Mouse (Mus musculus) myocyte (in vitro differentiated cells): ENCODE measurements around the gene Wipf2. TPM values are rescaled to one million over a fixed set of nuclear protein-coding genes. Genes with fewer than 3 reads are reported as not detected.

Source experiments
- H3K27me3 ChIP-seq: one replicate; pipeline ENCODE4 v1.6.1; 2011; ENCODE audit not compliant: control insufficient read depth, insufficient read depth, insufficient read length
- H3K36me3 ChIP-seq: one replicate; pipeline ENCODE4 v1.6.1; 2011; ENCODE audit not compliant: control insufficient read depth, insufficient read depth
- H3K4me2 ChIP-seq: one replicate; pipeline ENCODE4 v1.6.1; 2011; ENCODE audit warnings: low read depth, control low read depth
- H3K4me3 ChIP-seq: one replicate; pipeline ENCODE4 v1.5.1; 2011; ENCODE audit warnings: mild to moderate bottlenecking, control low read depth, moderate library complexity
- H3K79me2 ChIP-seq: one replicate; pipeline ENCODE4 v1.6.1; 2011; ENCODE audit not compliant: control insufficient read depth, insufficient read depth
- H3ac ChIP-seq: one replicate; pipeline ENCODE4 v1.6.1; 2011; ENCODE audit not compliant: control insufficient read depth, insufficient read length
- CEBPB ChIP-seq: IDR thresholded peaks from 2 replicates; pipeline ENCODE4 v1.6.1; 2011; ENCODE audit warnings: mild to moderate bottlenecking, moderate library complexity; ENCODE audit not compliant: poor library complexity, insufficient read depth, severe bottlenecking
- E2F4 ChIP-seq: IDR thresholded peaks from one replicate; pipeline ENCODE4 v1.6.1; 2011; ENCODE audit warnings: mild to moderate bottlenecking, control low read depth, moderate library complexity; ENCODE audit not compliant: insufficient read depth
- MAX ChIP-seq: IDR thresholded peaks from one replicate; pipeline ENCODE4 v1.6.1; 2011; ENCODE audit warnings: low read depth, mild to moderate bottlenecking, control low read depth
- MYOD1 ChIP-seq, 3 experiments: IDR thresholded peaks; one replicate each; pipeline ENCODE4 v1.6.1; 2011; ENCODE audit warnings: control low read depth in 2 of 3, low read depth in 2 of 3, mild to moderate bottlenecking in 2 of 3, moderate library complexity in 1 of 3; ENCODE audit not compliant: insufficient read length in 2 of 3, control insufficient read depth in 1 of 3
- MYOG ChIP-seq, 3 experiments: IDR thresholded peaks; one replicate each; pipeline ENCODE4 v1.6.1; 2011; ENCODE audit warnings: control low read depth in 2 of 3, low read depth in 2 of 3, mild to moderate bottlenecking in 2 of 3; ENCODE audit not compliant: insufficient read length in 2 of 3, control insufficient read depth in 1 of 3, insufficient read depth in 1 of 3
- POLR2A ChIP-seq: IDR thresholded peaks from one replicate; pipeline ENCODE4 v1.6.1; 2011; ENCODE audit warnings: low read depth, mild to moderate bottlenecking, control low read depth, moderate library complexity; ENCODE audit not compliant: insufficient read length
- POLR2AphosphoS2 ChIP-seq: IDR thresholded peaks from one replicate; pipeline ENCODE4 v1.6.1; 2011; ENCODE audit warnings: low read depth, control low read depth; ENCODE audit not compliant: insufficient read length
- REST ChIP-seq: IDR thresholded peaks from one replicate; pipeline ENCODE4 v1.6.1; 2011; ENCODE audit warnings: mild to moderate bottlenecking, control low read depth, moderate library complexity; ENCODE audit not compliant: insufficient read depth, insufficient read length
- SRF ChIP-seq: IDR thresholded peaks from one replicate; pipeline ENCODE4 v1.6.1; 2011; ENCODE audit warnings: low read depth; ENCODE audit not compliant: control insufficient read depth, insufficient read length
- TCF12 ChIP-seq: IDR thresholded peaks from one replicate; pipeline ENCODE4 v1.6.1; 2011; ENCODE audit warnings: mild to moderate bottlenecking, control low read depth; ENCODE audit not compliant: poor library complexity, insufficient read depth, severe bottlenecking
- TCF3 ChIP-seq: IDR thresholded peaks from one replicate; pipeline ENCODE4 v1.6.1; 2011; ENCODE audit warnings: low read depth, control low read depth; ENCODE audit not compliant: insufficient read length
- USF1 ChIP-seq: IDR thresholded peaks from one replicate; pipeline ENCODE4 v1.6.1; 2011; ENCODE audit warnings: low read depth, mild to moderate bottlenecking, control low read depth, moderate library complexity
- polyA plus RNA-seq: library from polyadenylated mRNA; unstranded; fragments of >200 nt; fragmentation: generic; extraction: Trizol; gene quantifications from one replicate; pipeline ENCODE4 v1.2.1, GENCODE M21; 2012; ENCODE audit warnings: missing spikeins

Gene Wipf2
- polyA plus RNA-seq, 1 experiment: 5.3 TPM

GRCm38 (mm10) chr11:98870791-98871190 lies 7.4 kb downstream of the Wipf2 start:
- Histone ChIP-seq H3ac (no peak overlapping the region), H3K4me3 (no peak overlapping the region), H3K27me3 (no peaks in the 10 kb centered on the region), H3K79me2 (peaks cover 40% of the 10 kb centered on the region), H3K4me2 (no peak overlapping the region), H3K36me3 (peaks cover 7% of the 10 kb centered on the region)
- TF ChIP-seq MYOG (IDR thresholded peaks at IDR 0.05; ENCODE audit: control insufficient read depth in 1 of 3, insufficient read depth in 1 of 3, insufficient read length in 2 of 3, low read depth in 2 of 3): no peak
- no peak for TF ChIP-seq TCF12
- TF ChIP-seq TCF3: no peak
- no peak for TF ChIP-seq E2F4
- no peak for TF ChIP-seq CEBPB
- no peak for TF ChIP-seq POLR2A
- no peak for TF ChIP-seq SRF
- no peak for TF ChIP-seq MAX
- TF ChIP-seq USF1: no peak
- TF ChIP-seq POLR2AphosphoS2: no peak

- H3K79me2 ChIP-seq: peaks cover 34% of the 10 kb centered on the region
- H3ac ChIP-seq: no peak overlapping the region
- H3K36me3 ChIP-seq: peaks cover 7% of the 10 kb centered on the region
- no peak overlapping the region for H3K4me2 ChIP-seq
- no peak overlapping the region for H3K4me3 ChIP-seq
- TF ChIP-seq TCF12: no peak
- TF ChIP-seq TCF3: no peak
- H3K27me3 ChIP-seq: no peaks in the 10 kb centered on the region
Observed at GRCm38 (mm10) chr11:98871416-98871815, 8.0 kb downstream of the Wipf2 start.

GRCm38 (mm10) chr11:98872040-98872439 lies 8.6 kb downstream of the Wipf2 start:
- Histone ChIP-seq H3ac (no peak overlapping the region), H3K4me3 (no peak overlapping the region), H3K4me2 (no peak overlapping the region), H3K27me3 (no peaks in the 10 kb centered on the region), H3K36me3 (peaks cover 7% of the 10 kb centered on the region), H3K79me2 (peaks cover 41% of the 10 kb centered on the region)
- TF ChIP-seq POLR2AphosphoS2: no peak
- TF ChIP-seq USF1: no peak
- TF ChIP-seq TCF3: no peak
- TF ChIP-seq POLR2A: no peak
- no peak for TF ChIP-seq REST
- TF ChIP-seq MYOD1 (IDR thresholded peaks at IDR 0.05; ENCODE audit: control insufficient read depth in 1 of 3, insufficient read length in 2 of 3, low read depth in 2 of 3): no peak
- no peak for TF ChIP-seq MYOG (IDR thresholded peaks at IDR 0.05; ENCODE audit: control insufficient read depth in 1 of 3, insufficient read depth in 1 of 3, insufficient read length in 2 of 3, low read depth in 2 of 3)
- no peak for TF ChIP-seq MAX
- TF ChIP-seq SRF: no peak
- no peak for TF ChIP-seq E2F4
- TF ChIP-seq CEBPB: no peak
- no peak for TF ChIP-seq TCF12

- Histone ChIP-seq H3K79me2 (peaks cover 44% of the 10 kb centered on the region), H3K27me3 (no peaks in the 10 kb centered on the region), H3K4me3 (no peak overlapping the region), H3K36me3 (no peaks in the 10 kb centered on the region), H3ac (no peak overlapping the region), H3K4me2 (peak overlapping the region; percentile 8)
- TF ChIP-seq POLR2A: no peak
Observed at GRCm38 (mm10) chr11:98873900-98874299, 10.5 kb downstream of the Wipf2 start.

- Histone ChIP-seq H3K4me3 (no peak overlapping the region), H3K79me2 (peaks cover 43% of the 10 kb centered on the region), H3ac (no peak overlapping the region), H3K4me2 (no peak overlapping the region), H3K27me3 (no peaks in the 10 kb centered on the region), H3K36me3 (no peaks in the 10 kb centered on the region)
- TF ChIP-seq POLR2AphosphoS2 (no peak), USF1 (no peak), MYOD1 (IDR thresholded peaks at IDR 0.05; ENCODE audit: control insufficient read depth in 1 of 3, insufficient read length in 2 of 3, low read depth in 2 of 3) (no peak), CEBPB (no peak)
Observed at GRCm38 (mm10) chr11:98877001-98877400, 13.6 kb downstream of the Wipf2 start.

- peaks cover 5% of the 10 kb centered on the region for H3K79me2 ChIP-seq
- TF ChIP-seq MYOG (IDR thresholded peaks at IDR 0.05; ENCODE audit: control insufficient read depth in 1 of 3, insufficient read depth in 1 of 3, insufficient read length in 2 of 3, low read depth in 2 of 3): no peak
- TF ChIP-seq REST: no peak
- no peak for TF ChIP-seq MAX
- no peak for TF ChIP-seq CEBPB
- peaks cover 32% of the 10 kb centered on the region for H3K36me3 ChIP-seq
- no peaks in the 10 kb centered on the region for H3K27me3 ChIP-seq
- no peak overlapping the region for H3K4me3 ChIP-seq
- H3K4me2 ChIP-seq: no peak overlapping the region
- no peak overlapping the region for H3ac ChIP-seq
Observed at GRCm38 (mm10) chr11:98887703-98888102, 24.3 kb downstream of the Wipf2 start.
